Comparison of ENCODE assay signal across 16 mouse cellular contexts in genomic region chr2:92359301-92359700, GRCm38 (mm10). TPM values are rescaled to one million over a fixed set of nuclear protein-coding genes. Genes with fewer than 3 reads are reported as not detected.
DNase-seq lines count a peak whose midpoint lies in the region; ATAC-seq and TF ChIP-seq lines count a peak whose summit lies in the region.
"Had no signal": no experiment of that assay in that cellular context is flagged by ENCODE, and none has a peak within 500 bp of the region (broad histone marks: within the 10 kb centered on the region; RNA-seq: fewer than 3 reads in every experiment).

No protein-coding gene starts in this region.

- peaks cover 69% of the 10 kb centered on the region for H3K36me3 ChIP-seq in heart, embryonic 12.5 days
- H3K36me3 ChIP-seq in kidney, adult 2 months (ENCODE audit: control insufficient read depth, insufficient read depth, low read length): no peaks in the 10 kb centered on the region
- peaks cover 81% of the 10 kb centered on the region for H3K36me3 ChIP-seq in kidney, embryonic 15.5 days

- H3K9me3 ChIP-seq in heart, embryonic 12.5 days (replicated peaks): no peaks in the 10 kb centered on the region
- H3K9me3 ChIP-seq in kidney, embryonic 15.5 days (replicated peaks): no peaks in the 10 kb centered on the region
- H3K9me3 ChIP-seq: forebrain, embryonic 12.5 days; midbrain, embryonic 10.5 days had no signal

- H3K4me1 ChIP-seq in heart, embryonic 12.5 days (replicated peaks): peaks cover 9% of the 10 kb centered on the region; the same call in 1 of the 2 replicates
- H3K4me1 ChIP-seq in kidney, adult 2 months (ENCODE audit: control insufficient read depth, insufficient read depth, low read length): peaks cover 9% of the 10 kb centered on the region; the same call in 1 of the 2 replicates
- peaks cover 12% of the 10 kb centered on the region for H3K4me1 ChIP-seq in kidney, embryonic 15.5 days
- H3K4me1 ChIP-seq: forebrain, embryonic 12.5 days had no signal

- peak; percentile 91 for DNase-seq in heart, adult 11 months
- DNase-seq in kidney, adult 2 months: peak; percentile 86
- DNase-seq in lung, adult 18-20 months: peak; percentile 59 to 76
- peak; percentile 51 for DNase-seq in lung, postnatal 14 days
- DNase-seq in layer of hippocampus, postnatal 25 days (ENCODE audit: extremely low spot score in 1 of 2, low spot score in 1 of 2): no peak
- DNase-seq: embryo, embryonic 11 days; liver; lung, embryonic 14.5 days; right cerebral cortex, adult 18-20 months; thymus, adult 18-20 months had no signal

- TF ChIP-seq POLR2A in kidney, adult 2 months (IDR thresholded peaks at IDR 0.05; ENCODE audit: low read depth, low read length): no peak

- 60% methylated on average over 2 of the region's 2 CpGs for WGBS in heart, embryonic 12.5 days
- 39% methylated on average over 2 of the region's 2 CpGs for WGBS in kidney, adult 2 months
- 97% methylated on average over 2 of the region's 2 CpGs for WGBS in kidney, embryonic 15.5 days

- no peak for ATAC-seq in heart, embryonic 12.5 days (ENCODE audit: insufficient number of reproducible peaks, low FRiP score)
- ATAC-seq in kidney, embryonic 15.5 days (replicated peaks; ENCODE audit: low FRiP score): no peak
- no peak for ATAC-seq in megakaryocyte-erythroid progenitor cell, adult 5-6 weeks (replicated peaks; ENCODE audit: low FRiP score, low TSS enrichment, poor library complexity, severe bottlenecking)
- ATAC-seq: hindbrain, embryonic 16.5 days had no signal

- H3K4me3 ChIP-seq in heart, embryonic 12.5 days: no peak overlapping the region
- no peak overlapping the region for H3K4me3 ChIP-seq in kidney, adult 2 months (ENCODE audit: insufficient read depth, low read depth, low read length)
- no peak overlapping the region for H3K4me3 ChIP-seq in kidney, embryonic 15.5 days (replicated peaks)
- H3K4me3 ChIP-seq: forebrain, embryonic 12.5 days; midbrain, embryonic 10.5 days had no signal

- TF ChIP-seq CTCF in kidney, adult 2 months (conservative IDR thresholded peaks at IDR 0.05; ENCODE audit: insufficient read depth, insufficient read length, low read depth, low read length): no peak

- H3K4me2 ChIP-seq in heart, embryonic 12.5 days: no peak overlapping the region
- H3K4me2 ChIP-seq in kidney, embryonic 15.5 days: no peak overlapping the region
- H3K4me2 ChIP-seq: forebrain, embryonic 12.5 days; lung, embryonic 14.5 days had no signal

- H3K27ac ChIP-seq in heart, embryonic 12.5 days (ENCODE audit: poor library complexity, severe bottlenecking): no peak overlapping the region
- H3K27ac ChIP-seq in kidney, adult 2 months (ENCODE audit: insufficient read depth, low read depth, low read length): 0 out of 2 replicates have a peak overlapping the region, but pooled peaks have one; percentile 19
- H3K27ac ChIP-seq in kidney, embryonic 15.5 days: no peak overlapping the region
- H3K27ac ChIP-seq: forebrain, embryonic 12.5 days had no signal

- no peaks in the 10 kb centered on the region for H3K27me3 ChIP-seq in heart, embryonic 12.5 days (replicated peaks)
- H3K27me3 ChIP-seq in kidney, adult 2 months (replicated peaks; ENCODE audit: control insufficient read depth, insufficient read depth, low read length): no peaks in the 10 kb centered on the region
- H3K27me3 ChIP-seq in kidney, embryonic 15.5 days: no peaks in the 10 kb centered on the region
- H3K27me3 ChIP-seq: forebrain, embryonic 12.5 days had no signal

- no peak overlapping the region for H3K9ac ChIP-seq in heart, embryonic 12.5 days
- no peak overlapping the region for H3K9ac ChIP-seq in kidney, embryonic 15.5 days
- H3K9ac ChIP-seq: forebrain, embryonic 12.5 days; lung, embryonic 14.5 days had no signal

RNA-seq across cellular contexts. Expression of gene Pex16, which starts 15.2 kb away (rescaled TPM):
- polyA plus RNA-seq in heart, embryonic 12.5 days (2016; fragmentation: Nextera tagmentation; extraction: Ambion mirVana): 14.1 and 16.0 TPM in 2 replicates
- 81.9 and 92.5 TPM in 2 replicates for polyA plus RNA-seq in kidney, adult 2 months (2012; rRNA removed)
- 24.7 and 29.5 TPM in 2 replicates for polyA plus RNA-seq in kidney, embryonic 15.5 days (2015; fragmentation: Nextera tagmentation; extraction: Ambion mirVana)
- 13.1 and 25.7 TPM in 2 replicates for total RNA-seq in megakaryocyte-erythroid progenitor cell, adult 5-6 weeks (2014; fragmentation: Nextera tagmentation)
- total RNA-seq in megakaryocyte-erythroid progenitor cell, adult 5-6 weeks (2017): 12.1 and 17.2 TPM in 2 replicates
- total RNA-seq in layer of hippocampus, postnatal 25 days (2021): 10 to 100 TPM; 31.7 to 35.5 TPM

RNA-seq across cellular contexts. Expression of gene Large2, which starts 15.4 kb away (rescaled TPM):
- 1.2 and 1.8 TPM in 2 replicates for polyA plus RNA-seq in heart, embryonic 12.5 days (2016; fragmentation: Nextera tagmentation; extraction: Ambion mirVana)
- 54.1 and 70.7 TPM in 2 replicates for polyA plus RNA-seq in kidney, adult 2 months (2012; rRNA removed)
- 26.0 and 29.5 TPM in 2 replicates for polyA plus RNA-seq in kidney, embryonic 15.5 days (2015; fragmentation: Nextera tagmentation; extraction: Ambion mirVana)
- not detected in 2 replicates for total RNA-seq in megakaryocyte-erythroid progenitor cell, adult 5-6 weeks (2014; fragmentation: Nextera tagmentation)
- total RNA-seq in megakaryocyte-erythroid progenitor cell, adult 5-6 weeks (2017): not detected in 2 replicates
- total RNA-seq in layer of hippocampus, postnatal 25 days (2021): under 1 TPM; 0.34 to 0.96 TPM

RNA-seq across cellular contexts. Expression of gene 1700029I15Rik, which starts 23.0 kb away (rescaled TPM):
- 1.2 and 1.7 TPM in 2 replicates for polyA plus RNA-seq in heart, embryonic 12.5 days (2016; fragmentation: Nextera tagmentation; extraction: Ambion mirVana)
- polyA plus RNA-seq in kidney, adult 2 months (2012; rRNA removed): 4.3 and 5.3 TPM in 2 replicates
- polyA plus RNA-seq in kidney, embryonic 15.5 days (2015; fragmentation: Nextera tagmentation; extraction: Ambion mirVana): 3.2 and 3.4 TPM in 2 replicates
- 1.2 and 1.5 TPM in 2 replicates for total RNA-seq in megakaryocyte-erythroid progenitor cell, adult 5-6 weeks (2014; fragmentation: Nextera tagmentation)
- total RNA-seq in megakaryocyte-erythroid progenitor cell, adult 5-6 weeks (2017): 1.1 and 2.5 TPM in 2 replicates
- total RNA-seq in layer of hippocampus, postnatal 25 days (2021): 1 to 10 TPM; 3.6 to 4.7 TPM

RNA-seq across cellular contexts. Expression of gene Mapk8ip1, which starts 41.8 kb away (rescaled TPM):
- 6.8 and 7.9 TPM in 2 replicates for polyA plus RNA-seq in heart, embryonic 12.5 days (2016; fragmentation: Nextera tagmentation; extraction: Ambion mirVana)
- 41.5 and 49.3 TPM in 2 replicates for polyA plus RNA-seq in kidney, adult 2 months (2012; rRNA removed)
- 32.1 and 34.9 TPM in 2 replicates for polyA plus RNA-seq in kidney, embryonic 15.5 days (2015; fragmentation: Nextera tagmentation; extraction: Ambion mirVana)
- not detected in 2 replicates for total RNA-seq in megakaryocyte-erythroid progenitor cell, adult 5-6 weeks (2014; fragmentation: Nextera tagmentation)
- not detected in 2 replicates for total RNA-seq in megakaryocyte-erythroid progenitor cell, adult 5-6 weeks (2017)
- total RNA-seq in layer of hippocampus, postnatal 25 days (2021): 100 to 1,000 TPM; 339 to 369 TPM

Comparison
In these comparisons a context has a peak if more than half of its experiments do, and no peak if none do; other contexts are left out.
1. DNase-seq: peak in heart, adult 11 months (single experiment), kidney, adult 2 months (single experiment), lung, adult 18-20 months (2 of 2) and lung, postnatal 14 days (single experiment); none in layer of hippocampus, postnatal 25 days (0 of 2).